Mouse (Mus musculus) adrenal gland (tissue): Measurements from ENCODE around the gene Il31.
"Not testable (repeated sequence)": the region's sequence is repeated elsewhere in the genome, so short reads cannot be mapped to it uniquely, and the experiment has no call there.

Experiments
- intact Hi-C: fragments of 180-260 bp; cut with DNase I; formaldehyde crosslinking; loops from one replicate; pipeline ENCODE4 v1.15.1; 2025
- long read RNA-seq, 2 experiments: library from polyadenylated mRNA; unstranded; transcript quantifications; one replicate each; pipeline ENCODE4 v2.0.0; 2020; ENCODE audit warnings: borderline replicate concordance in 1 of 2; ENCODE audit not compliant: insufficient replicate concordance in 1 of 2

Gene Il31
- long read RNA-seq, experiment 1, result 0 reads
- long read RNA-seq, experiment 2, result 0 reads

DNA sequence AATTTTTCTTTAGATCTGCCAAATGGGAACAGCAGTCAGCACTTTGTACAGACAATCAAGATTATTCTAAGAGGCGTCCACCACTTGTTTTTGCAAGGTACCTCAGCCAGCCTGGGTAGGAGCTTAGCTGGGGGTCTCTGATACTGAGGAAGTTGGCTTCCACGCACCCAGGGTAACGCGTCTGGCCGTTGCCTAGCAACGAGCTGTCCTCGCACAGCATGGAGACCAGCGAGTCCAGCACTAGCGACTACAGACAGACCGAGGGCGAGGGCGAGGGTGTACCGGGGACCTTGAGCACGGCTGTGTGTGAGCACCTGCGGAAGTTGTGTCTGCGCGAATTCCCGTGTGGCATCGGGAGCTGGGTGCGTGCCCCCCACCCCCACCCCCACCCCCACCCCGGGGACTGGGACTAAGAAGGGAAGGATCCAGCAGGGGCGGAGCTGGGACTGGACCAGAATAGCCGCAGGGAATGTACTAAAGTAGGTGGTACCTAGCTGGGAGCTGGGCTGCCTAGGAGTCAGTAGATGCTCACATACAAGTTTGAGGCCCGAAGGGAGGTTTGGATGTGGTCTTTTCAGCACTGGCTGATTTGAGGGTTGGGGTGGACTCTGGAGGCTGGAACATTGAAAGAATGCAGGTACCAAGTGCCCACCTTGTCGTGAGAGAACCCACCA, at the start of gene Il31, which contains the start of gene Lrrc43:
Gene Il31 (minus strand): TSS at position 378 of the 674 bp plus-strand sequence.
Gene Lrrc43 (plus strand): TSS at position 194 of the 674 bp plus-strand sequence.
- intact Hi-C loops, result no loop called here

DNA sequence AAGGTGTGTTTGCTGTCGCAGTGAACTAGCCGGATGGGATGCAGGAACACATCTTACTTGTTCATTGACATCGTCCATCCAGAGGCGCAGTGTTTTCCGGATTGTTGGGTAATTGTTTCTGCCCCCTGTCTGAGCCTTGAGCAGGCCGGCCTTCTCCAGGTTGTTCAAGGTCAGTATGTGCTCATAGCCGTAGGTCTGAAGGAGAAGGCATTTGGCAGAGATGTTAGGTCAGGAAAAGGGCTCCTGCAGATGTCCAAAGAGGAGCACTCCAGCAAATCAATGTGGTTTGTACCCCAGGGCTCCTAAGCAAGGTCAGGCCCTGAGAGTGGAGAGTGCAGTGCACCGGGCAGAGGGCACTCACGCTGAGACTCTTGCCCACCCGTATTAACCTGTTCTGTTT, 44.5 kb upstream of the Il31 start:
- intact Hi-C loops, result no loop called here

DNA sequence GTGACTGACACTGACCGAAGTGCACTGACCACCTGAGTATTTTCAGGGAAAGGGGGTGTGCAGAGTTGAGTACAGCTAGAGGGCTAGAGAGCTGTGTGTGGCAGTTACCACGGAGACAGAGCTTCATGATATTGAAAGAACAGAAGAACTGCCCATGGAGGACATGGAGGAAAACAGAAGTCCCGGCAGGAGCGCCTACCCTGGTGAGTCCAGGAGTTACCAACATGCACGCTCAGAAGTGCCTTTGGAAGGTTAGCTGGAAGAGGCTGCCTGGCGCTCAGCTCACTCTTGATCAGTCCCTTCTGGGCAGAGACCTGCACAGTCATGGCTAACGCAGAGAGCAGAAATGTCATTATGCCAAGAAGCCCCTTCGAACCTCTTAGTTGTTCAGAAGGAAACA, 40.8 kb upstream of the Il31 start:
- intact Hi-C loops, result no loop called here

DNA sequence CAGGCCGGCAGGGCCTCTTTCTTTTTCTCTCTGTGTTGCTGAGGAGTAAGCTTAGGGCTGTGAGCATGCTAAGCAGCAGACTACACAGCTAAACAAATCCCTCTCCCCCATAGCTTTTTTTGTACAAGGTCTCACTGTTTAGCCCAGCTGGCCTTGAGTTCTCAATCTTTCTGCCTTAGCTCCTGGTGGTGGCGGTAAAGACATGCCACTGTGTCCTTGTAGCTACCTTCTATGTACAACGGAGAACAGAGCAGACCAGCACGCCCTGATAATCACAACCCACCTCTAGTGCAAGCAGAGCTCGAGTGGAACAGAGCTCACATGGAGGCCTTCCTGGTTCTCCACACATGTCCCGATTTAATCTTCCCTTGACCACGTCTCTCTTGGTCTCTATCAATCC, 39.4 kb upstream of the Il31 start:
- intact Hi-C loops, result loop anchor here (10.0 kb wide), 2 partner anchors 46 to 86 kb away; partner anchors contain the start of gene Vps33a

DNA sequence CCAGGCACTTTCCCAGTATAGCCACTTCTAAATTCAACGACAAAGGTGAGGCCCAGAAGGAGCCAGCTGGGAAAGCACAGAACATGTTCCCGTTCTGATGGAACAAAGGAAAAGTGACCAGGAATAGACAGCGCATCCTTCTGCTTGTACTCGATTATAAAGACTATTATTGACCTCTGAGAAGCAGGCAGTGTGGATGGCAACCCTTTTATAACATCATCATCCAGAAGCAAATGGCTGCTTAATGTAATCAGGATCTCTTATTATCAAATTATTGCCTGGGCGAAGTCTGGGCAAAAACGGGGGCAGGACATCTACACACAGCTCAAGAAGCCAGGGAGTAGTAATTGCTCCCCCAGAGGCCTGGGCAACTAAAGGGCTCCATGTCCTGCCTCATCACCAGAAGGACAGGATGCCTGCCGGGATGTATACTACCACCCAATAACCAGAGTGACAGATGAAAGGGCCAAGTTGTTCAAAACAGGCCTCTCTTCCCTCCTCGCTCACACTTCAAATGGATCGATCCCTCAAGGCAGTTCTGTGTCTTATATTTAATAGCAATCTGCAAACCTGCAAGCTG, 36.7 kb upstream of the Il31 start:
- intact Hi-C loops, result loop anchor here (10.0 kb wide), 2 partner anchors 49 to 89 kb away; partner anchors contain the start of gene Vps33a

DNA sequence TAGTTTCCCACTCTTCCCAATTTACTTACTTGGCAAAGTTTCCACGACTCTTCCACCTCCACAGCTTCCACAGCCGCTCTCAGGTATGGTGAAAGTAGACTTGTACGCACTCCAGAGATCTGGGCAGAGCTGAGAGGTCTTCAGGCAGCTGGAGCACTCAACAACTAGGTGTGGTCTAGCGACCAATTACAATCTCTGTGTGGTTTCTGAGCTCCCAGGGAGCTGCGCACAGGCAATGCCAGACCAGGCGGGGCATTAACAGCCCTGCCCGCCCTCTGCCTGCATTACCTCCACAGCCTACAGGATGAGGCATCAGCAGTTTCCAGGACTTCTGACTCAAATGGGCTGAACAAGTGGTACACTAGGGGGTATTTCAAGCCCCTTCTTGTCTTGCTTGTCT, 36.0 kb upstream of the Il31 start, which contains the start of gene Gm49027:
Gene Gm49027 (minus strand): TSS at position 208 of the 400 bp plus-strand sequence.
- intact Hi-C loops, result loop anchor here (10.0 kb wide), 2 partner anchors 50 to 90 kb away; partner anchors contain the start of gene Vps33a

DNA sequence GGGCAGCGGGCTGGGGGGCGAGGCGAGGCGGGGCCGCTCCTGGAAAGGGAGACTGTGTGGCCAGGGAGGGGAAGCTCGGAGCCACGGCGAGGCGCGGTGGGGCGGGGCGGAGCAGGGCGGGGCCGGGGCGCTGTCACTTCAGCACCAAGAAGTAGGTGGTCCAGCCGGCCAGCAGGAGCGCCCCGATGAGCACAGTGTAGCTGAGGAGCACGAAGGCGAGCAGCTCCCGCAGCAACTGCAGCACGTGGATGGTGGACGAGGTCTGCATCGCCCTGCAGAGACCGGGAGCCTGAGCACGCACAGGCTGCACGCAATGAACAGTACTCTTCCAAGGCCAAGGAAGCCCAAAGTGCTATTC, 35.1 kb upstream of the Il31 start:
- intact Hi-C loops, result loop anchor here (10.0 kb wide), 2 partner anchors 50 to 90 kb away; partner anchors contain the start of gene Vps33a

DNA sequence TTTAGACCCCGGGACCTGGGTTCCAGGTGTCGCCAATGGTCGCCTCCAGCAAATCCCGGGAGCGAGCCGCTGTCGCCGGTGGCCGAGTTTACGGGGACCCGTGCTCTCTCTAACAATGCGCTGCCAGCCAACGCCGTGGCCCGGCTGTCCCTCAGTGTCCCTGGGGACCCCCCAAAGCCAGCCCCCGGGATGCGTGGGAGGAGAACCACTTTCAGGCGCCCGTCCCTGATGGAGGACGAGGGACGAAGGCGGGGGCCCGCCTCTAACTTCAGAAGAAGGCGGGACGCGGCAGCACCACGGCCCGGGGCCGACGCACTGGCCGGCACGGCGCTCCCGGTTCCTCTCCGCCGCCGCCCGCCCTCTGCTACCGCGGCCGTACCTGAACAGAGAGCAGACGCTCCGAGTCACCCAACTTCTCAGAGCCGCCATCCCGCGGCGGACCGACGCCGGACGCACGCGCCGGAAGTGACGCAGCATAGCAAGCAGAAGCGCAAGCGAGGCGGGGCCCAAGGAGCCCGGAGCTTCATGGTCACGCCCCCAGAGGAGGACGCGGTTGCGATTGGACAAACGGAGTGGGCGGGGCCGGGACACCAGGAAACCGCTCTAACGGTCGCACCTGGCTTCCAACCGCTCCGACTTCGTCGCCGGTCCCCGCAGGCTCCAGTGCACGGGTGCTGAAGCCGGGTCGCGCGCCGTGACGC, 34.6 kb upstream of the Il31 start, which contains the start of gene Diablo:
Gene Diablo (minus strand): TSS at position 485 of the 701 bp plus-strand sequence.
- intact Hi-C loops, result loop anchor here (10.0 kb wide), 2 partner anchors 51 to 91 kb away; partner anchors contain the start of gene Vps33a

DNA sequence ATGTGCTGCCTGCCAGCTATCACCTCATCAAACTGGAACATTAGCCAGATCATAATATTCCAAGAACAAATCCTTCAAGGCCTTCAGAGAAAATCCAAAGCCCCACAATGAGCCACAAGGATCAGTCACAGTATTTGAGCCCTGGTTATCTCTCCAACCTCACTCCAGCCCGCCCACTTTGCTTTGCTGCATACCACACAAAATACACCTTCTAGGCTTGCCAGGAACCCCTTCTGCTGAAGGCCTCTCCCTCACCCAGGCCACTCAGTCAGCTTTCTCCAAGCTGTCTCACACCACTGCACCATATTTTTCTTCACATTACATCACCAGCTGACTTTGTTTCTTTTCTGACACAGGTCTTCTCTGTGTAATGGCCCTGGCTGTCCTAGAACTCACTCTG, 32.9 kb upstream of the Il31 start:
- intact Hi-C loops, result loop anchor here (10.0 kb wide), 2 partner anchors 53 to 93 kb away; partner anchors contain the start of gene Vps33a

DNA sequence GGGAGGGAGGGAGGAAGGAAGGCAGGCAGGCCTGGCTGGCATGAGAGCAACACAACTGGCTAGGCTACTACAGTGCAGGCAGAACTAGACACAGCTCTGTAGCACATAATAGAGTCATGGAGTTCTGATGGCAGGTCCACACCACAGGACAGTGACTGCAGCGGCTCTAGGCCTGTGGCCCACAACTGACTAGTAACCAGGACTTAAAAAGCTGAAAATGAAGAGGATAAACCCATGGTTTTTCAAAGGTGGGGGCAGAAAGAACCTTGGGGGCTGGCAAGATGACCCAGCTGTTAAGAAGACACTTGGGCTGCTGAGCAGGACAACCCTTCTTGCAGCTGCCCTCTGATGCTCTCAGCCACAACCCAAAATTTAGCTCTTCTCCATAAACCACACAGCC, 32.3 kb upstream of the Il31 start:
- intact Hi-C loops, result loop anchor here (10.0 kb wide), 2 partner anchors 53 to 93 kb away; partner anchors contain the start of gene Vps33a

DNA sequence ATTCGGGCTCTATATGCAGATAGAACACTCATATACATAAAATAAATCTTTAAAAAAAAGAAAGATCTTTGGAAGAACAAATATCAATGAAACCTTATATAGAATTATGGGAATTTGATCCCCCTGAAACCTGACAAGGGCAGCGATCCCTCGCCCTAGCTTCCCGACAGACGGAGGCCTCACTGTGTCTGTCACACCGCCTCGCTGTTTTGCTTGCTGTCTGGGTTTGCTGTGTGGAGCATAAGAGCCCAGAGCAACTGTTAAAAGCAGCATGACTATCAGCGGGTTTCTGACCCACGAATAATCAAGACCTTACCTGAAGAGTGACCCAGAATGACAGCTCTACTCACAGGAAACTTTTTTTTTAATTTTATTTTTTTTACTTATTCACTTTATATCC, 31.4 kb upstream of the Il31 start:
- intact Hi-C loops, result loop anchor here (10.0 kb wide), 2 partner anchors 54 to 94 kb away; partner anchors contain the start of gene Vps33a

DNA sequence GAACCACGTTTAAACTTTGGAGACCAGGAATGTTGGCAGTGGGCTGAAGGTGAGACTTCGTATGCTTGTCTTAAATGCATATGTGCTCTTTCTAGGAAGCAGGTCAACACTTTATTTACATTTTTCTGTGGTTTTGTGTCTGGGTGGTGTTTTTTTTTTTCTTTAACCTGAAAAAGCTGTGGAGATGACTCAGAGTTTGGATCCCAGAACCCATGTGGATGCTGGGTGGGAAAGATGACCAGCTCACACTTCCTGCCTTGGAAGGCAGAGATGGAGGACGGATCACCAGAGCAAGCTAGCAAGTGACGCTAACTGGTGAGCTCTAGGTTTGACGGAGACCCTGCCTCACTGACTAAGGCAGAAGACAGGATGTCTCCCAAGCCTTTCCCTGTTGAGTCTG, 25.6 kb upstream of the Il31 start:
- intact Hi-C loops, result no loop called here

DNA sequence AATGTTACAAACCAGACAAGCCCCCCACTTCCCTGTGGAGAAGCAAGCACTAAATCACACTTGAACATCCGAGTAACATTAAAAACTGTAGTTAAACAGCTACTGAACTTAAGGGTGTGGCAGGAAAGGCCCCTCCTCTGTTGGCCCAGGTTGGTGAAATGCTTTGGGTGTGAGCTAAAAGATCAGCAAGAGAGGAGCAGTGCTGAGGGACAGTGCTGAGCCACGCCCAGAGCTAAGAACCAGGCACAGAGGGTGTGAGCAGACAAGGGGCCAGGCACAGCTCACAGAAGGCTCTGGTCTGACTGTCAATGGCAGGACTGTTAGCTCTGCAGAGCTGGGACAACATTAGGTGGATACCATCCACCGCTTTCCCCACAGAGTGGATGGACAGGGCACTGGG, 22.8 kb upstream of the Il31 start:
- intact Hi-C loops, result no loop called here

DNA sequence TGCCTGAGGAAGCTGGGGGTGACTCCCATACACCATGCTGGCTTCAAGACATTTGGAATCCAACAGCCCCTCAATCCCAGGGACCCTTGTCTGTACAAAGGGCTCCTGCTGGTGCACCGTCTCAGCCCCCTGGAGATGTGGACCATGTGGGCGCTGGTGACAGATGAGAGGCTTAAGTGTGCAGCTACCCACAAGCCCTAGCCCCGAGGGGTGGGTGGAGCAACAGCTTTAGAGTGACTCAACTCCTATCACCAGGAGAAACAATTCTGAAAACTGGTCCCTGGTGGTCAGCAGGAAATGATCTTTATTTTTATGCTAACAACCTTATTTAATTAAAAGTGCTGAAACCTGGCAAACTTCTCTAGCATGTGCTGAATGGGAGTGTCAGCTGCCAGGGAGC, 22.1 kb upstream of the Il31 start:
- intact Hi-C loops, result not testable (repeated sequence)

DNA sequence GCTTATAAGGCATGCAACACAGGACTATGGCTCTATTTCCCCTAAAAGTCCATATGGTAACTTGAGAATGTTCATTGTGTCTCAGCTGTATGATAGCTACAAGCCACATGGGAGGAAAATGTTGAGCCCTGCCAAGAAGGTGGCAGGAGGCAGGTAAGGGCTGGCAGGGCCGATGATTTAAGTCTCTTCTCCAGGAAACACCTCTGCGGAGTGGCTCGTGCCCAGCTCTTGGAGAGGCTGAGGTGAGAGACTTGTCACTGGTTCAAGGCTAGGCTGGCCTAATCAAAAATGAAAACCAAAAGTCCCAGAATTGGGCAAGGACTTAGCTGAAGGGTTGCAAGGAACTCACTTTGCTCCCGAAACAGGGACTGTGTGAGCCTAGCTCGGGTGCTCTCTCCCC, 20.9 kb upstream of the Il31 start, which contains the start of gene B3gnt4:
Gene B3gnt4 (plus strand): TSS at position 301 of the 400 bp plus-strand sequence.
- intact Hi-C loops, result no loop called here

DNA sequence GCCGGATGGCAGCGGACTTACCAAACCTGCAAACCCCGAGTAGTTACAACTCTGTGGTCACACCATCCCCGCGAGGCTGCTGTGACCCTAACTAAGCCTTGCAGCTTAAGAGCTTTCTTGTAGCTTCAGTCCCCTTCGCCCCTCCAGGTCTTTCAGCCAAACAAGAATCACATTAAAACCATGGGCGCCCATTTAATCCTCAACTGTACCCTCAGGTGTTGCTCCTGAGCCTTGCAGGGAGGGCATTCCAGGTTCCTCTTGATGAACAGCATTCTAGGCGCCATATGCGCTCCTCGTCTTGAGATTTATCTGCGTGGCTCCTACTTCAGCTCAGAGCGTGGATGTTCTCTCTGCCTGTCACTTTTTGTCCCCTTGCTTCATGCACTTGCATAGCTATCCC, 19.6 kb upstream of the Il31 start:
- intact Hi-C loops, result no loop called here

DNA sequence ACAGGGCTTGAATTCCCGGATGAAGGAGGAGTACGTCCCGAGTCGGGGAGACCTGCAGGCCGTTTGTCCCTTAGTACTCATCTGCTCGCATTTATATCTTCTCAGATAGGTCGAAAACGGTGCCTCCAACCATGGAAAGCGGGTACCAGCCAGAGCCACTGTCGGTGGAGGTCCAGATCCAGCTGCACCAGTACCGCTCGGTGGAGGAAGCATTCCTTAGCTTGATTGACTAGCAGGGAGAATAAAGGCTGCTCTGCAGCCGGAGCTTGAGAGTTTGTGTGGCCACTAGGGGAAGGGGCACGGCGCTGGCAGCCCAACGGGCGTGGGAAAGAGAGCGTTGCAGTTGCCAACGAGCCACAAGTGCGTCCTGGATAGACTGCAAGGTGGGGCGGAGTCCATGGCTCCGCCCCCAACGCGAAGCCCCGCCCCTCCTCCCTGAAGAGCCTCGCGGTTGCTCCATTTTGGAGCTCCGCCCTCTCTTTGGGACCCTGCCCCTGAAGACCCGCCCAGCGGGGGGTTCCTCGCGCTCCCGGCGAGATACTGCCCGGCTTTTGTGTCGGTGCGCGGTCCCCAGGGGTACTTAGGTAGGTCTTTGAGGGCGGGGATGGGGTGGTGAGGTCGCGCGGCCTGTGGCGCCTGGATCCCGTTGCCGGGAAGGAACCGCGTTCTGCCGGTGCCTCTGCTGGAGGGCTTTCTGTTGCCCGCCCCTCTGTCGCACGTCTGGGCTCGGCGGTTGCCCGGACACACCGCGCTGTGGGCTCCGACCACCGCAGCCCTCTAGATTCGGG, 18.8 kb upstream of the Il31 start:
- intact Hi-C loops, result no loop called here

DNA sequence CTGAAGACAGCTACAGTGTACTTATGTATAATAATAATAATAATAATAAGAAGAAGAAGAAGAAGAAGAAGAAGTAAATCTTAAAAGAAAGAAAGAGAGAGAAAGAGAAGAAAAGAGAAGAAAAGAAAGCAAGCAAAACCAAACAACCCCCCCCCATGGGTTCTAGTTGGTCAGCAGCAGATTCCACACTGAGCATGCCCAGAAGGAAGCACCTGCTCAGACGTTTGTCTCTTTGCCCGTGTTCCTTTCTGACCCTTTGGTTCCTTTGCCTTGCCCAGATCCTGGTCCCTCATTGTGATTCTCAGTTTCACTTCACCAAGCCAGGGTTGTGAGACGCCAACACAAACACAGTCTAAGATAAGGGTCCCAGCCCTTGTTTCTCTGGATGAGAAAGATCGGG, 12.7 kb upstream of the Il31 start:
- intact Hi-C loops, result loop anchor here (5.0 kb wide), 1 partner anchor 130 kb away; no protein-coding TSS in a partner anchor

DNA sequence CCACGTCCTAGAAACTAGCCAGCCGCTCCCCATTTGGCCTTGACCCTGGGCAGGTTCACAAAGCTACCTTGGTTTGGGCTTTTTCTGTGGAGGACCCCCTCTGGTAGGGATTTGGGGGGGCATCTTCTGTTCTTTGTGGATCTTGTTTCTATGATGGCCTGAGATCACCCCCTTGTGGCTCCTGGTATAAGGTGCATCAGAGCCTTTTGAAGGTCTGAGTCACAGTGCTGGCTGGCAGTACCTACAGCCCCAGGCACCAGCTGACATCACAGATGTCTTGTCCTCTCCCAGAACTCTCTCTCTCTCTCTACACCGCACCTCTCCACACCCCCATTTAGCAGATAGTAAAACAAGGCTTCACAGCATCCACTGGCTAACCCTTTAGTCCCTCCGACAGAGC, 10.4 kb upstream of the Il31 start:
- intact Hi-C loops, result loop anchor here (1.0 to 5.0 kb wide), 2 partner anchors 55 to 127 kb away; no protein-coding TSS in a partner anchor

DNA sequence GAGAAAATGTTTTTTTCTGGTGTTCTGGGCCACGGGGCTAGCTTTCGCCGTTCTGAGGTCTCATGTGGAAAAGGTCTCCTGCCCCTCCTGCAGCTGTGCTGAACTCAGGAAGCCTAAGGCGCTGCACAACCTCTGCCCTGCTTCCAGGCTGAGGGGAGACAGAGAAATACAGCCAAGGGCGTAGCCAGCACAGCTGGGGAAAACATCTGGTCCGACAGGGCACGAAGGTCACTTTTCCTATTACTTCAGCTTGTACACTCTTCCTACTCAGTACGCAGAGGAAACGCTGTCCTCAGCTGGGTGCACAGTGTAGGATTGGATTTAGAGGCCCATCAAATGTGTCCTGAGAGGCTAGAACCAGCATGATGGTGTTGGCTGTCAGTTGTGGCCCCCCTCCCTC, 646 bp upstream of the Il31 start:
- intact Hi-C loops, result no loop called here
